Mouse (Mus musculus) c-Kit-positive CD71-positive TER-119-negative erythroid progenitor cells, embryonic 14.5 days (primary cell): ENCODE measurements around the gene Gm20817.
"Not testable (repeated sequence)": the region's sequence is repeated elsewhere in the genome, so short reads cannot be mapped to it uniquely, and the experiment has no call there.

Source experiments
- DNase-seq: peaks from one replicate; pipeline ENCODE4 v3.0.0-alpha.2; 2013; ENCODE audit warnings: low read depth

The Gm20817 gene

DNA sequence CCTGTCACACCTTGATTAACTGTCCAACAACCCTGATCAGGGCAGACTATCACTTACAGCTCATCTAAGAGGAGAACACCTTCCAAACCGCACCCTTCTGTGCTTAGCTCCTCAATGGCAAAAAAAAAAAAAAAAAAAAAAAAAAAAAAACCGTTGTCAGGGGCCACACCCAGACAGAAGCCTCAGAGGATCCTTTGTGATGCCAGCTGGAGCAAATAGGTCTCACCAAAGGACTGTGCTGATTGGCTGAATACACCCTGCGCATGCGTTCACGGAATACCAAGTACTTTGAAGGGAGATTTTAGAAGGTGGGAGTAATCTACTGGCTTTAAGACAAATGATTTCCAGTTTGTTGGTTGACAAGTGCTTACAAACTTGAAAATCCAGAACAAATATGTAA lies at the start of gene Gm20817:
TSS of gene Gm20817 (minus strand) at position 101 of the 400 bp plus-strand sequence.
- not testable (repeated sequence) for DNase-seq
